Mouse (Mus musculus) liver, embryonic 12.5 days (tissue): Measurements from ENCODE around the gene Ap4s1. TPM values are rescaled to one million over a fixed set of nuclear protein-coding genes. Genes with fewer than 3 reads are reported as not detected.
"Not testable (repeated sequence)": the region's sequence is repeated elsewhere in the genome, so short reads cannot be mapped to it uniquely, and the experiment has no call there.

Source experiments
- ATAC-seq: fragments of 200-750 bp; cut with Nextera tagmentation; 2 replicates; pipeline ENCODE4 v1.8.0; 2017; ENCODE audit warnings: moderate number of reproducible peaks, mild to moderate bottlenecking, moderate library complexity
- H3K27ac ChIP-seq: fragments of 300-500 bp; sonication (generic); 2 replicates; pipeline ENCODE4 v1.5.1; 2016; ENCODE audit warnings: mild to moderate bottlenecking
- H3K27me3 ChIP-seq: fragments of 300-500 bp; sonication (generic); replicated peaks from 2 replicates; pipeline ENCODE4 v1.6.1; 2016; ENCODE audit warnings: mild to moderate bottlenecking, moderate library complexity
- H3K36me3 ChIP-seq: fragments of 300-500 bp; sonication (generic); 2 replicates; pipeline ENCODE4 v1.6.1; 2016; ENCODE audit warnings: mild to moderate bottlenecking, moderate library complexity
- H3K4me1 ChIP-seq: fragments of 300-500 bp; sonication (generic); 2 replicates; pipeline ENCODE4 v1.6.1; 2016
- H3K4me2 ChIP-seq: fragments of 300-500 bp; sonication (generic); 2 replicates; pipeline ENCODE4 v1.6.1; 2016; ENCODE audit warnings: mild to moderate bottlenecking, moderate library complexity
- H3K4me3 ChIP-seq: fragments of 300-500 bp; sonication (generic); 2 replicates; pipeline ENCODE4 v1.5.1; 2016; ENCODE audit warnings: mild to moderate bottlenecking, moderate library complexity
- H3K9ac ChIP-seq: fragments of 300-500 bp; sonication (generic); 2 replicates; pipeline ENCODE4 v1.6.1; 2016; ENCODE audit warnings: mild to moderate bottlenecking, moderate library complexity
- H3K9me3 ChIP-seq: fragments of 300-500 bp; sonication (generic); replicated peaks from 2 replicates; pipeline ENCODE4 v1.6.1; 2016; ENCODE audit warnings: mild to moderate bottlenecking, moderate library complexity
- WGBS: fragments of 180-500 bp; shearing (Covaris S2); methylation state at CpG from one replicate; pipeline ENCODE4 v1.1.7; 2016; ENCODE audit not compliant: insufficient replicate concordance; 5-methylcytosine and 5-hydroxymethylcytosine counted together
- polyA plus RNA-seq: library from polyadenylated mRNA; unstranded; fragments of >200 nt; fragmentation: Nextera tagmentation; extraction: Ambion mirVana; gene quantifications from 2 replicates; pipeline ENCODE4 v1.2.1, GENCODE M21; 2016

The Ap4s1 gene
- polyA plus RNA-seq: 17.2 and 17.7 TPM in 2 replicates

- no peaks in the 10 kb centered on the region for H3K9me3 ChIP-seq
- WGBS: 1% methylated on average over 101 of the region's 108 CpGs
- peaks cover 59% of the 10 kb centered on the region for H3K4me1 ChIP-seq
- peak within 1 kb of the TSS; percentile 100 for H3K9ac ChIP-seq
- peak within 1 kb of the TSS; percentile 83 for H3K4me2 ChIP-seq
- peak; percentile 72 for ATAC-seq
- H3K36me3 ChIP-seq: no peaks in the 10 kb centered on the region; the same call in 1 of the 2 replicates
- no peaks in the 10 kb centered on the region for H3K27me3 ChIP-seq
- H3K27ac ChIP-seq: peak within 1 kb of the TSS; percentile 99
- peak within 1 kb of the TSS; percentile 99 for H3K4me3 ChIP-seq
These were observed at the start of gene Ap4s1 for GRCm38 (mm10) chr12:51690893-51691844. Gene Ap4s1, plus strand, starts transcription at chr12:51691033.

GRCm38 (mm10) chr12:51641871-51642270 lies 49.0 kb upstream of the Ap4s1 start:
- peaks cover 12% of the 10 kb centered on the region for H3K36me3 ChIP-seq
- 0 out of 2 replicates have a peak overlapping the region, but pooled peaks have one; percentile 40 for H3K27ac ChIP-seq
- no peaks in the 10 kb centered on the region for H3K9me3 ChIP-seq
- H3K27me3 ChIP-seq: no peaks in the 10 kb centered on the region
- ATAC-seq: peak; percentile 77
- H3K4me2 ChIP-seq: no peak overlapping the region
- WGBS: 26% methylated on average over 6 of the region's 6 CpGs
- no peak overlapping the region for H3K4me3 ChIP-seq
- H3K4me1 ChIP-seq: peaks cover 34% of the 10 kb centered on the region
- no peak overlapping the region for H3K9ac ChIP-seq

DNA sequence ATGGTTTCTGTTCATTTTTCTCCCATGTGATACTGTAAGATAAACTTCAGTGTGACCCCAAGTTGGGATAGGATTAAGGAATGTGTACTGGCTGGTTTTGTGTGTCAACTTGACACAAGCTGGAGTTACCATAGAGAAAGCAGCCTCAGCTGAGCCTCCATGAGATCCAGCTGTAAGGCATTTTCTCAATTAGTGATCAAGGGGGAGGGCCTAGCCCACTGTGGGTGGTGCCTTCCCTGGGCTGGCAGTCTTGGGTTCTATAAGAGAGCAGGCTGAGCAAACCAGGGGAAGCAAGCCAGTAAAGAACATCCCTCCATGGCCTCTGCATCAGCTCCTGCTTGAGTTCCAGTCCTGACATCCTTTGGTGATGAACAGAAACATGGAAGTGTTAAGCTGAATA lies 41.4 kb upstream of the Ap4s1 start:
- H3K36me3 ChIP-seq: peaks cover 53% of the 10 kb centered on the region
- not testable (repeated sequence) for ATAC-seq

GRCm38 (mm10) chr12:51655944-51656465 lies 34.8 kb upstream of the Ap4s1 start:
- Histone ChIP-seq H3K4me1 (no peaks in the 10 kb centered on the region), H3K27ac (no peak overlapping the region), H3K9ac (no peak overlapping the region), H3K4me3 (no peak overlapping the region), H3K9me3 (no peaks in the 10 kb centered on the region), H3K36me3 (peaks cover 29% of the 10 kb centered on the region), H3K27me3 (no peaks in the 10 kb centered on the region), H3K4me2 (no peak overlapping the region)
- 73% methylated on average over 1 of the region's 1 CpGs for WGBS
- ATAC-seq: no peak

More for the DNA sequence above, 41.4 kb upstream of the Ap4s1 start:
- H3K27me3 ChIP-seq, H3K9me3 ChIP-seq, H3K4me3 ChIP-seq, H3K4me2 ChIP-seq, H3K9ac ChIP-seq, H3K27ac ChIP-seq, H3K4me1 ChIP-seq: not testable (repeated sequence)

DNA sequence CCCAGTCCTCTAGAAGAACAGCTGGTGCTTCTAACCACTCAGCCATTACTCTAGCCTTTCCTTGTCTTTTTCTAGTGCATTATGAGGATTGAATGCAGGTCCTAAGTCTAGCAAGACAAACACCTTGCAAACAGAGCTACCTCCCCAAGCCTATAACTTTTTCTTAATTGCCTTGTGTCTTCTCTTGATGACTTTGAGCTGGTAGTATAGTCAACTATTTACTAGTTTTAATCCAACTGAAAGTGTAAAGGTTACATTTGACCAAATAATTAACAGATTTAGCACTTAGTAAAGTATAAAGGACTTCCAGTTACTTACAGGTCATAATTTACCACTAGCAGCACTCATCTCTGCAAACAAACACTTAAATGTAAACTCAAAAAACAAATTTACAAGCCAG lies 27.8 kb upstream of the Ap4s1 start:
- Histone ChIP-seq H3K4me1 (peaks cover 37% of the 10 kb centered on the region), H3K27ac (no peak overlapping the region), H3K9me3 (no peaks in the 10 kb centered on the region), H3K27me3 (no peaks in the 10 kb centered on the region), H3K4me3 (no peak overlapping the region), H3K36me3 (no peaks in the 10 kb centered on the region; the same call in 1 of the 2 replicates), H3K4me2 (no peak overlapping the region), H3K9ac (no peak overlapping the region)
- ATAC-seq: no peak

GRCm38 (mm10) chr12:51663908-51664307 lies 26.9 kb upstream of the Ap4s1 start:
- H3K4me1 ChIP-seq: peaks cover 37% of the 10 kb centered on the region
- no peak overlapping the region for H3K4me3 ChIP-seq
- H3K27me3 ChIP-seq: no peaks in the 10 kb centered on the region
- ATAC-seq: no peak
- no peak overlapping the region for H3K27ac ChIP-seq
- H3K9me3 ChIP-seq: no peaks in the 10 kb centered on the region
- no peak overlapping the region for H3K9ac ChIP-seq
- no peak overlapping the region for H3K4me2 ChIP-seq
- no peaks in the 10 kb centered on the region for H3K36me3 ChIP-seq

DNA sequence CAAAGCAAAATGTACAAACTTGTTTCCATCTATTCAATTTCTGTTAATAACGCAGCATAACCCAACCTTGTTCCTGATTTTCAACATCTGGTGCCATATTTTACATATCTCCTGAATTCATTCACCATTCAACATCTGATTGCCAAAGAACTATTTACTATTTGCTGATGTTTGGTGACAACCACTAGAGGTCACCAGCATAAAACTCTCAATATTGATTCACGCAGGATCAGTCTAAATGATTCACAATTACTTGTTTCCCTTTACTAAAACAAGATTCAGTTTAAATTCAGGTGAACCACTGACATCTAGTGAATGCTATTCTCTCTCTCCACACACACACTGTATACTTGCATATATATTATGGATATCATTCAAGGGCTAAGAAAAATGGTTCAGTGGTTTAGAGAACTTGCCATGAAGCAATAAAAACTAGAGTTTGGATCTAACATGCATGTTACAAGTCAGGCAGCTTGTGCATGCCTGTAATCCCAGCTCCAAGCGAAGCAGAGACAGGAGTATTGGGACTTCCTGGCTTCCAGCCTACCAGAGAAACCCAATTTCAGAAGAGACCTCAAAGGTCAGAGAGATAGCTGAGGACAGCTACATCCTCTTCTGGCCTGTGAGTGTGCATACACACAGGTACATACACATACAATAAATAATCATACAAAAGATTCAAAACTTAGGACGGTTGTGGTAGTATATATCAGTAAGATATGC lies 24.0 kb upstream of the Ap4s1 start:
- Histone ChIP-seq H3K4me1 (peaks cover 37% of the 10 kb centered on the region), H3K4me2 (no peak overlapping the region), H3K9ac (no peak overlapping the region), H3K27ac (no peak overlapping the region), H3K4me3 (no peak overlapping the region), H3K9me3 (no peaks in the 10 kb centered on the region), H3K36me3 (no peaks in the 10 kb centered on the region), H3K27me3 (no peaks in the 10 kb centered on the region)
- no peak for ATAC-seq
- 70% methylated on average over 4 of the region's 4 CpGs for WGBS

DNA sequence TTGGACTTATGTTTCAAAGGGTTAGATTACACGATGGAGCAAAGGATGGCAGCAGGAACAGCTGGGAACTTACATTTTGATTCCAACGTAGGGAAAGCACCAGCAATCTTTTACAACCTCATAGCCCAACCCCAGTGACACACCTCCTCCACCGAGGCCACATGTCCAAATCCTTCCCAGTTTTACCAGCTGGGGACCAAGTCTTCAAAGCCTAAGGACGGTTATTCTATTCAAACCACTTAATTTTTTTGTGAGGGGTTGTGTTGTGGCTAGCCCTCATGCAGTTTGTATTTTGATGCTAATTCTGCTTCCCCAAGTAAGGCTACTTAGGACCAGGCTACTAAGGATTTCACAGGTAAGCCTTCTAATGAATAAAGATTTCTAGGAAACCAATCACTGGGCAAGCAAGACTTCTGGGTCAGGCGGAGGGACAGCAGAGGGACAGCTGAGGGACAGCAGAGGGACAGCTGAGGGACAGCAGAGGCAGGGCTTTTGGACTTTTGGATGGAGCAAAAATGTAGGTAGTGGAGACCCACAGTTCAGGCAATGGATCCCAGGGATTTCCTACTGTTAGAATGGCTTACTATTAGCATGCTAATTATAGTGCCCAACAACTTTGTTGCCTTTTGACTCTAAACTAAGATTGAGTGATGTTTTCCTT lies 19.5 kb upstream of the Ap4s1 start:
- no peak overlapping the region for H3K4me2 ChIP-seq
- H3K4me1 ChIP-seq: peaks cover 42% of the 10 kb centered on the region
- H3K9ac ChIP-seq: no peak overlapping the region
- no peak for ATAC-seq
- no peaks in the 10 kb centered on the region for H3K27me3 ChIP-seq
- H3K9me3 ChIP-seq: no peaks in the 10 kb centered on the region
- WGBS: 57% methylated on average over 5 of the region's 5 CpGs
- no peaks in the 10 kb centered on the region for H3K36me3 ChIP-seq
- no peak overlapping the region for H3K4me3 ChIP-seq
- no peak overlapping the region for H3K27ac ChIP-seq

GRCm38 (mm10) chr12:51673270-51673669 lies 17.6 kb upstream of the Ap4s1 start:
- Histone ChIP-seq H3K27ac (no peak overlapping the region), H3K9ac (no peak overlapping the region), H3K27me3 (no peaks in the 10 kb centered on the region), H3K4me1 (peaks cover 41% of the 10 kb centered on the region), H3K4me3 (no peak overlapping the region), H3K9me3 (no peaks in the 10 kb centered on the region), H3K4me2 (no peak overlapping the region), H3K36me3 (no peaks in the 10 kb centered on the region)
- ATAC-seq: peak; percentile 51; the same call in 1 of the 2 replicates
- 51% methylated on average over 4 of the region's 4 CpGs for WGBS

- H3K27me3 ChIP-seq: no peaks in the 10 kb centered on the region
- WGBS: 72% methylated on average over 2 of the region's 2 CpGs
- ATAC-seq: no peak
- 0 out of 2 replicates have a peak, but pooled peaks cover 2% of the 10 kb centered on the region for H3K36me3 ChIP-seq
- H3K9me3 ChIP-seq: no peaks in the 10 kb centered on the region
- H3K27ac ChIP-seq: no peak overlapping the region
- no peak overlapping the region for H3K9ac ChIP-seq
- H3K4me2 ChIP-seq: no peak overlapping the region
- H3K4me1 ChIP-seq: peaks cover 57% of the 10 kb centered on the region
- no peak overlapping the region for H3K4me3 ChIP-seq
These were observed 14.4 kb upstream of the Ap4s1 start for GRCm38 (mm10) chr12:51676442-51676841.

- no peak overlapping the region for H3K4me3 ChIP-seq
- H3K4me2 ChIP-seq: no peak overlapping the region
- H3K9ac ChIP-seq: no peak overlapping the region
- peaks cover 47% of the 10 kb centered on the region for H3K4me1 ChIP-seq
- peaks cover 9% of the 10 kb centered on the region; the same call in 1 of the 2 replicates for H3K36me3 ChIP-seq
- no peaks in the 10 kb centered on the region for H3K9me3 ChIP-seq
- 0 out of 2 replicates have a peak, but pooled peaks have one; percentile 57 for ATAC-seq
- 73% methylated on average over 1 of the region's 1 CpGs for WGBS
- no peaks in the 10 kb centered on the region for H3K27me3 ChIP-seq
- H3K27ac ChIP-seq: no peak overlapping the region
These were observed 12.0 kb upstream of the Ap4s1 start for GRCm38 (mm10) chr12:51678844-51679243.
